Mouse (Mus musculus) liver, postnatal 0 days (tissue): ENCODE results near the gene Pcdh15.

ENCODE experiments used
- CTCF ChIP-seq: sonication (generic); IDR thresholded peaks from 2 replicates; pipeline ENCODE4 v1.5.1; 2016; ENCODE audit warnings: antibody characterized with exemption, low read depth
- EP300 ChIP-seq: IDR thresholded peaks from 2 replicates; pipeline ENCODE4 v1.6.1; 2016; ENCODE audit warnings: antibody characterized with exemption, low read depth, mild to moderate bottlenecking

GRCm38 (mm10) chr10:73484082-73484481 is 384.9 kb downstream of the Pcdh15 start:
- TF ChIP-seq CTCF (no peak), EP300 (no peak)
